Mouse (Mus musculus): ENCODE results near the gene Itga3.

Itga3 gene

GRCm38 (mm10) chr11:95027850-95028470 lies 48.6 kb downstream of the Itga3 start:
- peak; percentile 63 for DNase-seq

DNA sequence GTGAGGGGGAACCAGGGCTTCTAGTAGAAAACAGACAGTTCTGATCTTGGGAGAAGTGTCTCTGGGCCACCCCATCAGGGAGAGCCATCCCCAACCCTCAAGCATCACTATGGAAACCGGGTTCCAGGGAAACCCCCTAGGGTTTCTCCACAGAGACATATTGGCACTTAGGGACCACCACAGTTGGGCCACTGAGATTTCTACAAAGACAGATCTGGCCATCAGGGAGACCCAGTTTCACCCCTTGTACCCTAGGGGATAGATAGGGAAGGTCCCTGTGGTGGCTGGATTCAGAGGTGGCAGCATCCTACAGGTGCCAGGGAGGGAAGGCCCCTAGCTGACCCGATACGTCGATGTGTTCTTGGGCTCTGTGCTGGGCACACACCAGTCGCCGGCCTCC lies 49.8 kb downstream of the Itga3 start:
- no peak for DNase-seq

DNA sequence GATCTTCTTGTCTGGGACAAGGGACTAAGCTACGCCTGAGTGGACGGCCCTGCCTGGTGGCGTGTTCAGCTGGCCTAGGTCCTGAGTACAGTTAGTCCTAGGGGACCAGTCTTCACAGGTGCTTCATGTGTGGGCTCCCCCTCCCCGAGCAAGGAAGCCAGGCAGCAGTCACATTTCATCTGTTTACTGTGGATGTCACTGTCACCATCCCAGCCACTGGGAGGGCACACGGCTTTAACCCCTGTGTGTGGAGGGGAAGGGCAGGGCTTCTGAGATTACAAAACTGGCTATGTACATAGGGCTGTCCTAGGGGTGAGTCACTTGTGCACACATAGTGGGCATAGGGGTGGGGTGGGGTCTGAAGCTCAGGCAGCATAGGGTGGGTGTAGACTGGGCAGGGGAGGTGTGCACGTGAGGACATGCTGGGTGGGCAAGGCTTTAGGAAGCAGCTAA lies 50.5 kb downstream of the Itga3 start:
- DNase-seq, result no peak

DNA sequence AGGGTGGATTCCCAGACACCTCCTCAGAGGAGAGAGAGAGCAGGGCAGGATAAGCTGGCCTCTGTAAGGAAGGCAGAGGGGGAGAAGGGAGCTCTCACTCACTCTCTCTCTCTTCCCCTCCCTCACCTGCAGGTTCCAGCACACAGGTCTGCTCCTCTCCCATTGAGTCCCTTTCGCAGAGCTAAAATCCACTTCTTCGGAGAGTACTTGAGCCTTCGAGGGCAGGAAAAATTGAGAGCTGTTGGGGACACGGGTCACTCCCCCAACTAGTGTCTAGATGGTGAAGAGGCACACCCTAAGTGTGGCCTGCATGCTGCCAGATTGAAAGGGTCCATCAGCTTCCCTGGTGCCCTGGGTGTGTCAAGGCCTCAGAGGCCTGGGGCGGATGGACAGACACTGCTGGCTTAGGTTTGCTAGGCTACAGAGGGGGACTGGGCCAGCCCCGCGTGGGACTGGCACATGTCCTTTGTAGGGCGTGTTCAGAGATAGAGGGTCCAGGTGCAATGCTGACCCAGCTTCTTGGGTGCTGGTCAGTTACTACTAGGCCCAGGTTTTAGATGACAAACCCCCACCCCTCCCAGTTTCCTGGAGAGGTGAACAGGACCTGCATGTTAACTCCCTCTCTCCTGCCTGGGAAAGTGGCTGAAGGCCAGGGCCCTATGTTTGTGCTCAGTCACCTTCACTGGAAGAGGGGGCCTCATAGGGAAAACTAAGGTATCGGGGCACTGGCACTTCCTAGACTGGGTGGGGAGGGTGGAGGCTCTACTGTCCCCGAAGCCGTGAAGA lies 51.2 kb downstream of the Itga3 start:
- DNase-seq, result no peak

DNA sequence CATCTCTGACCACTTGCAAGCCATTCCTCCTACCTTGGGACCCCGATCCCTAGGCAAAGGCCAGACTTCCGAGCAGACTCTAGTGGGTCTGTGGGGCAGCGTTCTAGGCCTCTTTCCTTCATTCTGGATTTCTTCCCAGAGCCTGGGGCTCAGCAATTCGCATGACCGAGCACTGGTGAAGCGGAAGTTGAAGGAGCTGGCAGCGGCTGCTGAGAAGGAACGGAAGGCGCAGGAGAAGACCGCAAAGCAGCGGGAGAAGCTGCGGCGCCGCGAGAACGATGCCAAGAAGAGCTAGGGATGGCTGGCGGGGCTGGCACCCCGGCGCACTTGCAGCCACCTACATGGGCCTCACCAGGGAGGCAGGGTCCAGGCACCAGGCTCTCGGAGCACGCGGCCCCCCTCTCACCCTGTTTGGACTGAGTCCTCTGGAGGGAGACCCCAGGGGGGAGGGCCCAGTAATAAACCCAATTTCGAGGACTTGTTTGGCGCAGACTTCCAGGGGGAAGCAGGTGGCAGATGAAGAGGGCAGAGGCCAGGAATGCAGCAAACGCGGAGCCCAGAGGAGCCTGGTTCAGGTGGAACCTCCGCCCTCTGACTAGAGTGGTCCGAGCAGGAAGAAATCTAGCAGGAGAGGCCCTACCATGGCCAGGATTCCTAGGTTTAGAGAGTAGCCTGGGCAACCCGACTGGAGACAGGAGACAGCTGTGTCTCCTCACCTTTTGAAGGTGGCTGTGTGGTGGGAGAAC lies 52.0 kb downstream of the Itga3 start:
- peak; percentile 90 for DNase-seq

- no peak for DNase-seq
Observed at GRCm38 (mm10) chr11:95023481-95023880, 53.1 kb downstream of the Itga3 start.

DNA sequence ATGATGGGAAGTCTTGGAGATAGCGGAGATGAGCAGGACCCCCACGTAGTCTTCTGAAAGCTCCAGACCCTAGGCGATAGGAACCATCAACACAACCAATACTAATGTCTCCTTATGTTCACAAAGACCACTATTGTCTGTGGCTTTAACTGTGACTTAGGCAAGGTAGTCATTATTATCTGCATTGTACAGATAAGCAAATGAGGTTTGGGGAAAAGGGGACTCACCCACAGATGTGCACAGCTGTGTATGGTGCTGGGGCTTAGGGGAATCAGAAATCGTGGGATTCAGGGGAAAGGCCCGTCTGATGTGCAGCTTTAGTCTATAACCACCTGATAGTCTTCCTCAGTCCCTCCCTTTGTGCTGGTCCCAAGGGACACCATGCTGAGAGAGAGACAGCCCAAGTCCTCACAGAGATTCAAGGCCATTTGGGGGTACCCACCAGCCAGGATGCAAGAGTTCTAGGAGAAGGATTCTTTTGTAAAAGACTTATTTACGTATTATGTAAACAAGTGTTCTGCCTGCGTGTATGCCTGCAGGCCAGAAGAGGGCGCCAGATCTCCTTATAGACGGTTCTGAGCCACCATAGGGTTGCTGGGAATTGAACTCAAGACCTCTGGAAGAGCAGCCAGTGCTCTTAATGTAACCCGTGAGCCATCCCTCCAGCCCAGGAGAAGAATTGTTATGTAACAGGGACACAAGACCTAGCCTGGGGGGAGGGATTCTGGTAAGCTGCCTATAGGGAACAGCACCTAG lies 54.2 kb downstream of the Itga3 start:
- no peak for DNase-seq

DNA sequence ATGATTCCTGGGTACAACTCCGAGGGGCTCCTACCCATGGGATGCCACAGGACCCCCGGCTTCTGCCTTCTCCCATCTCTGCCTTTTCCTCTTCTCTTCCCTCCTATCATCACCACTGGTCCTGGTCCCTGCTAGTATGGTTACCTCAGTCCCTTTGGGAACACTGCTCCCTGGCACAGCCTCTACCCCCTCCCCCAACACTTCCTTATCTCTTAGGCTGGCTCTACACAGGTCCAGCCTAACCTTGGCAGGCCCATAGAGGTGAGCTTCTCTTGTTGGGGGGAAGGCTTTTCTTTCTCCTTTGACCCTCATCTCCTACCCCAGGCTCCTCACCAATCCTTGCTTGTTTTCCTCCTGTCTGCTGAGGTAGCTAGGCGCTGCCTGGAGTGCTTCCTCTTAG lies 61.1 kb downstream of the Itga3 start:
- no peak for DNase-seq

DNA sequence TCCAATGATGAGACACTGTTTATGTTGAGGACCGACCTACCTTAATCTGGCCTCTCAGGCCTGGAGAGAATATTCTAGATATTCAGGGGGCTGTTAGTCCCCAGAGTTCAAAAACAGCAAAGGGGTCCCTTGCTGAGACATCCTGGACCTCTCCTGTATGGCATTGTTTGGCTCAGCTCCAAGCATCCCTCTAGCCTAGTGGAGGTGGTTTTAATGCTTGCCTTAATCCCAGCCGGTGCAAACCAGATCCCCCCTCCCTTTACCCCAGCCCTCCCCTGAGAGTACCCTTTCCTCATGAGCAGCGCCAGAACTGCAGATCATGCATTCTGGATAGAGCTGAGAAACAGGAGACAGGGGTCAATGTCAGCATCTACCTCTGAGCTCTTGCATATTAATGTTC lies 64.1 kb downstream of the Itga3 start:
- no peak for DNase-seq

- DNase-seq, result no peak
Observed at GRCm38 (mm10) chr11:95012075-95012474, 64.5 kb downstream of the Itga3 start.

DNA sequence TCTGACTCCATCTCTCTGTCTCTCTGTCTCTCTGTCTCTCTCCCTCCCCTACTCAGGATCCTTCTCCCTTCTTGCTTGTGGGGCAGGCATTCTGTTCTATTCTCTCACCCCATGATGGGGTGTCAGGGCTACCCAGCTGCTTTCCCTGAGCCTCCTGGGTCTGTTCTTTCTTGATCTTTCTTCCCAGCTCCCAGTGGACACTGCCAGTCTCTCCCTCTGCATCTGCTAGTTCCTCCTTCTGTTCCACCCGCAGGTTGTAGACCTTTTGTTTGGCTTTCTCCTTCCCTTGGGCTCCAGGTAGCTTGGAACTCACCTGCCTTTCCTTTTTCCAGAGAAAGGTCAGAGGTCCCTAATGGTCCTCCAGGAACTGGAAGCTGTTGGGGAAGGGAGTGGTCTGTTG lies 65.2 kb downstream of the Itga3 start:
- DNase-seq, result no peak

DNA sequence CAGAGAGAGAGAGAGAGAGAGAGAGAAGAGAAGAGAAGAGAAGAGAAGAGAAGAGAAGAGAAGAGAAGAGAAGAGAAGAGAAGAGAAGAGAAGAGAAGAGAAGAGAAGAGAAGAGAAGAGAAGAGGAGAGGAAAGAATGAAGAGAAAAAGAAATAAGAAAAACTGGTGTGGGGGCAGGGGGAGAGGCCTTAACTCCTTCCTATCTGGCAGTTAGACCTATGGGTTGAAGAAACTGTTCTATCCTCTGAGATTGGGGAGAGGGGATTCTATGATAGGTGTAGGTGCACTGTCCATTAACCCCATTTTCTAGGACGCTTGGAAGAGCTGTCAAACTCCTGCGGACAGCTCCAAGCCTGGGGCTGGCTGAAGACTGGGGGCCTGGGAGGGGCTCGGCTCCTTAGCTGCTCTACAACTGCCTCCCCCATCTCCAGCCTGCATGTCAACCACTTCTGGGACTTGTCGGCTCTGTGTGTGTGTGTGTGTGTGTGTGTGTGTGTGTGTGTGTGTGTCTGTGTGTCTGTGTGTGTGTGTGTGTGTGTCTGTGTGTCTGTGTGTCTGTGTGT lies 65.7 kb downstream of the Itga3 start:
- peak; percentile 47 for DNase-seq

DNA sequence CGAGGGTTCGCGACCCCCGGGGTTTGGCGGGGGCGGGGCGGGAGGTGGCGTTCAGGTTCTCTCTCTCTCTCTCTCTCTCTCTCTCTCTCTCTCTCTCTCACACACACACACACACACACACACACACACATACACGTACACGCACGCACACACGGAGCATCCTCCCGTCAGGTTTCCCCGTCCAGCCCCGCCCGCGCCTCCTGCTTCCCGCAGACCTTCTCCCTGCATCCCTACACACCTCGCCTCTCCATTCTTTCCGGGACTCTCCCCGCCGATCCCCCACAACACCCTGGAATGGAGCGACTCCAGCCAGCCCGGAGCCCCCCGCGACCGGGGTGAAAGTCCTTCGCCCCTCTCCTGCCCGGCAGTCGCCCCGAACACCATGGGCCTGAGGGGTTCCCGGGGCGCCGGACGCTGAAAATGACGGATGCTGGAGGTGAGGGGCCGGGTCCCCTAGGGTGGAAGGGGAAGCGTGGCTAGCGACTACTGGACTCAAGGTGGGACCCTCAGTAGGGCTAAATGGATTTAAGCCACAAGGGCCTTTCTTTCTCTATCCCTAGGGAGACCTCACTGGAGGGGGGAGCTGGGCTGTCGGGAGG lies 66.4 kb downstream of the Itga3 start:
- DNase-seq, result peak; percentile 65

DNA sequence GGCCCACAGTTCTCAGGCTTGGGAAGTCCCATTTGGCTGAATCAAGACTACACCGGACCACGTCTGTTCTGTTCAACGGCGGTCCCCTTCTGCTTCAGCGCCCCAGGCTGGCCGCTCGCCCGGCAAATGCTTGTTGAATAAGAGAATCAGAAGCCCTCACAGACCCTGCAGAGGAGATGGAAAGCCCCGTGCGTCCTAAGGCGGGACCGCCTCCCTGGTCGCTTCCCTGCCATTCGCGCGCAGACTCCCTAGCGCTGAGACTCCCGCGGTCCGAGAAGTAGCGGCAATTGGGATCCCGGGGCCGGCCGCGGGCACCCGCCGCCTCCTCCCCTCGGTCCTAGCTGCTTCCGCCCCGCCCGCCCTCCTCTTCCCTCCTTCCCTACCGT lies 67.0 kb downstream of the Itga3 start, which contains the start of gene Samd14:
Samd14 (plus strand) TSS at position 251 of the 386 bp plus-strand sequence.
- DNase-seq, result peak; percentile 92

- DNase-seq, result peak; percentile 61
Observed at GRCm38 (mm10) chr11:95008661-95009628, 67.7 kb downstream of the Itga3 start.

DNA sequence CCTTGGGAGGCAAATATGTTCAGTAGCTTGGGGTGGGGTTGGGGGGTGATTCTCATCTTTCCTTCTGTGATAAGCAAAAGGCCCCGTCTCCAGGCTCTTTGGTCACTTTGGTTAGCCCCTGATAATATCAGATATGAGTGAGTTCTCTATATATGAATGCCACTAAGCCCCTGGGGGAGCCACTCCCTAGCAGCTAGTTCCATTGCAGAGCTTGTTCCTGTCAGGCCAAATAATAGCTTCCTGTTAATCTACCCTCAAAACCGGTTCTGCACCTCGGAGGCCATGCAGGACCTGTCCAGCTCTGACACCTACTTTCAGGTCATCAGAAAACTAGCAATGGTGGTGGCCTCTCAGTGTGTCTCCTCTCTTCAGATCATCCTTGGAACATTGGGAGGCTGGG lies 69.2 kb downstream of the Itga3 start:
- DNase-seq, result no peak

GRCm38 (mm10) chr11:95006525-95007219 lies 69.9 kb downstream of the Itga3 start:
- peak; percentile 90 for DNase-seq

DNA sequence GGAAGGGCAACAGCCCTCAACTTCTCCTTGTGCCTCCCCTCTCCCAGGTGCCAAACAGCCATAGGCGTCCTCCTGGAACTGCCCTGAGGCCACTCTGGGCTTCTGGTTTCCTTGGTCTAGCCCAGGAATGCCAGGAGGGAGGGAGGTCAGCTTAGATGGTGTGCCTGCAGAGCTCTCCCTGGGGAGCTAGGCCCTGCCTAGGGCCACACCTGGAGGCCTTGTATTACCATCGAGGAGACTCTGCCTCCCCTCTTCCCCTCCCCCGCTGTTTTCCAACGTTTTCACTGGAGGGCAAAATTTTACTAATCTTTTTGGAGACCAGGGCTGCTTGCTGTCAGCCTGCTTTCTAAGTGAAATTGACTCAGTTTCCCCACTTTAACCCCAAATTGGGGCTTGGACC lies 70.6 kb downstream of the Itga3 start:
- no peak for DNase-seq

DNA sequence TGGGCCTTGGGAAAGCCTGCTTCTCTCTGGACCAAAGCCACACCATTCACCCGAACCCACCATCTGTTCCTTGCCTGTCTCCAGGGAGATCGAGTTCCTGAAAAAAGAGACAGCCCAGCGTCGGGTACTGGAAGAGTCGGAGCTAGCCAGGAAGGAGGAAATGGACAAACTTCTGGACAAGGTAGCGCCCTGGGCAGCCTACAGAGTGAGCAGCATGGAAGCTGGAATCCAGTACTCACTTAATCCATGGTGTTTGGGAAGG lies 71.7 kb downstream of the Itga3 start:
- DNase-seq, result no peak

DNA sequence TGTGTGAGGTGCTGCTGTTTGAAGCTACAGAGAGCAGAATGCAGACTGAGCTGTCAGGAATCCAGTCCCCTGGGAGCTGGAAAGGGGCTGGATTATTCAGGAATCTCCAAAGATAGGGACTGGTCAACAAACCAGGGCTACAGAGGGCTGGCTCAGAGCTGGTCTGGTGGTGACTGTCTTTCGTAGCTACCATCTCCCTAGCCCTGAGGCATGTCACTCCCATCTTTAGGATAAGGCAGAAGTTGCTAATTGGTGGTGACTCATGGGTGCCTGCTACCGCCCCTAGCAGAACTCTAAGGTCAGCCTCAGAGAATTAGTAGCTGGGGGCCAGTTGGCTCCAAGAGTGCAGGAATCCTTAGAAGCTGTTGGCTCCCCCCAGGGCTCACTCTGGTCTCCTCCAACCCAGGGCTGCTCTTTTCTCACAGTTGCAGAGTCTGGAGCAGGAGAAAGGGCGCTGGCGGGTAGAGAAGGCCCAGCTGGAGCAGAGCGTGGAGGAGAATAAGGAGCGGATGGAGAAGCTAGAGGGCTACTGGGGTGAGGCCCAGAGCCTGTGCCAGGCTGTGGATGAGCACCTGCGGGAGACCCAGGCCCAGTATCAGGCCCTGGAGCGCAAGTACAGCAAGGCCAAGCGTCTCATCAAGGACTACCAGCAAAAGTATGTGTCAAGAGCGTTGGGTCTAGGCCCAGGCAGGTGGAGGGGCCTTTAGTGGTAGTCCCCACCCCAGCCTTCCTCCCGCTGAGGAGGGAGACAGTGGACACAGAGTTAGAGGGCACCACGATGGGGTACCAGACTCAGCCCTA lies 72.3 kb downstream of the Itga3 start:
- DNase-seq, result peak; percentile 40
